Mouse (Mus musculus) adrenal gland, adult 10 weeks (tissue): ENCODE measurements around the gene Vmn1r122. TPM values are rescaled to one million over a fixed set of nuclear protein-coding genes. Genes with fewer than 3 reads are reported as not detected.

ENCODE experiments used
- polyA plus RNA-seq: library from polyadenylated mRNA; stranded (reverse); fragments of 350-450 nt; fragmentation: Illumina TruSeq; extraction: RNeasy Lipid Tissue Mini Kit (QIAGEN cat#74804); gene quantifications from one replicate; pipeline ENCODE4 v1.2.3, GENCODE M21; 2014; ENCODE audit warnings: low read depth, low replicate concordance

Vmn1r122 gene
- not detected for polyA plus RNA-seq

DNA sequence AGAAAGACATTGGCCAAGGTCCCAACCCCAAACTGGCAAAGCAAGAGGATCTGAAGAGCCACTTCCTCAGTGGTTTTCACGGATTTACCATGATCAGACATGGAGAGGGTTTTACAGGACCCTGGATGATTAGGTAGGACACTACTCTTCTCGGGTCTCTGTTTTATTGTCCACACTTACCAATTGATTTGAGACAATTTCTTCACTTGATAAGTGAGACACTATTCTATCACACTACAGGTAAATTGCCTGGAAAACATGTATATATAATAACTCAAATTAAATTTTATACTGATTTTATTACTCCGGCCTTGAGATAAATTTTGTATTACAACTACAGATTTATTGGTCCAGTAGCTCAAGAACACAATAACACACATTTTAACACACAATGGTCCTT lies at the start of gene Vmn1r122:
Vmn1r122 (minus strand) TSS at position 101 of the 400 bp plus-strand sequence.

DNA sequence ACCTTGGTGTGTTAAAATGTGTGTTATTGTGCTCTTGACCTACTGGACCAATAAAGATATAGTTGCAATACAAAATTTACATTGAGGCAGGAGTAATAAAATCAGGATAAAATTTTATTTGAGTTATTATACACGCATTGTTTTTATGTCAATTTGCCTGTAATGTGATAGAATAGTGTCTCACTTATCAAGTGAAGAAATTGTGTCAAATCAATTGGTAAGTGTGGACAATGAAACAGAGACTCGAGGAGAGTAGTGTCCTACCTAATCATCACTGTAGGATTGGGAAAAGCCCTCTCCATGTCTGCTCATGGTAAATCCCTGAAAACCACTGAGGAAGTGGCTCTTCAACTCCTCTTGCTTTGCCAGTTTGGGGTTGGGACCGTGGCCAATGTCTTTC lies 28.0 kb upstream of the Vmn1r122 start, which contains the start of gene Vmn1r123:
Vmn1r123 (plus strand) TSS at position 301 of the 400 bp plus-strand sequence.

DNA sequence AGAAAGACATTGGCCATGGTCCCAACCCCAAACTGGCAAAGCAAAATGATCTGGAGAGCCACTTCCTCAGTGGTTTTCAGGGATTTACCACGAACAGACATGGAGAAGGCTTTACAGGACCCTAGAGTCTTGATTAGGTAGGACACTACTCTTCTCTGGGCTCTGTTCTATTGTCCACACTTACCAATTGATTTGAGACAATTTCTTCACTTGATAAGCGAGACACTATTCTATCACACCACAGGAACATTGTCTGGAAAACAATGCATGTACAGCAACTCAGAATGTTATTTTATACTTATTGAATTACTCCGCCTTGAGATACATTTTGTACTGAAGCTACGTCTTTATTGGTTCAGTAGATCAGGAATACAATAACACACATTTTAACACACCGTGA lies 35.5 kb downstream of the Vmn1r122 start, which contains the start of gene Vmn1r121:
Vmn1r121 (minus strand) TSS at position 101 of the 400 bp plus-strand sequence.

Other genes starting within 250 kb of the Vmn1r122 start
- not detected for gene Vmn1r118, start 221.8 kb downstream of the Vmn1r122 start, polyA plus RNA-seq
- gene Vmn1r119, start 121.7 kb downstream of the Vmn1r122 start, polyA plus RNA-seq: not detected
- not detected for gene Vmn1r120, start 80.3 kb downstream of the Vmn1r122 start, polyA plus RNA-seq
- gene Vmn1r121, start 35.6 kb downstream of the Vmn1r122 start, polyA plus RNA-seq: not detected
- gene Vmn1r123, start 28.1 kb upstream of the Vmn1r122 start, polyA plus RNA-seq: not detected
- gene Gm5157, start 56.3 kb upstream of the Vmn1r122 start, polyA plus RNA-seq: not detected
- not detected for gene Vmn1r124, start 126.5 kb upstream of the Vmn1r122 start, polyA plus RNA-seq
- not detected for gene Vmn1r125, start 138.1 kb upstream of the Vmn1r122 start, polyA plus RNA-seq
- gene Vmn1r126, start 167.3 kb upstream of the Vmn1r122 start, polyA plus RNA-seq: not detected
- not detected for gene Vmn1r127, start 185.7 kb upstream of the Vmn1r122 start, polyA plus RNA-seq
- not detected for gene Vmn1r128, start 215.2 kb upstream of the Vmn1r122 start, polyA plus RNA-seq
- gene Vmn1r129, start 227.2 kb upstream of the Vmn1r122 start, polyA plus RNA-seq: not detected